Mouse (Mus musculus) liver, postnatal 0 days (tissue): ENCODE results near the gene Hoxa2.

Experiments
- CTCF ChIP-seq: sonication (generic); IDR thresholded peaks from 2 replicates; pipeline ENCODE4 v1.5.1; 2016; ENCODE audit warnings: antibody characterized with exemption, low read depth
- EP300 ChIP-seq: IDR thresholded peaks from 2 replicates; pipeline ENCODE4 v1.6.1; 2016; ENCODE audit warnings: antibody characterized with exemption, low read depth, mild to moderate bottlenecking

GRCm38 (mm10) chr6:52175864-52176263, 11.2 kb upstream of the Hoxa2 start:
- TF ChIP-seq CTCF: no peak
- TF ChIP-seq EP300: no peak
